Mouse (Mus musculus): ENCODE measurements around the gene Cerk.
"Not testable (repeated sequence)": the region's sequence is repeated elsewhere in the genome, so short reads cannot be mapped to it uniquely, and the experiment has no call there.

The Cerk gene

DNA sequence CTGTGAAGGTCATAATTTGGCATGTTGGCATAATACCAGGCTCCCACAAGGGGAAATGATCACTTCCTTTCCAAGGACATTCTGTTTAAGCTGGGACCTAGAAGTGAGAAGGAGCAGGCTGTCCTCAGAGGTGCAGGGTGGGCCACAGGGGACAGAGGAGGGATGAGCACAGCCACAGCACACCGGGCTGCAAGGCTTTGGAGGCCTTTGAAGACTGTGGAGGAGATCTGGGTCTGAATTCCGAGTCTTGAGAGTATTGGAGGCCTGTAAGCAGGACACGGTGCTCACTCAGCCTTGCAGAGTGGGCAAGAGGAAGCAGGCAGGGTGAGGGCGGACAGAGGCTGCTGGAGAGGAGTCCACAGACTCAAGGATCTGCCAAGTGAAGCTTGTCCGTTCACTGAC is 34.3 kb upstream of the Cerk start:
- Histone ChIP-seq H3K27me3 (ENCODE audit: control insufficient read depth, insufficient read depth, low read length, poor library complexity, severe bottlenecking) (no peaks in the 10 kb centered on the region), H3K36me3 (ENCODE audit: control insufficient read depth, insufficient read depth, low read length, poor library complexity, severe bottlenecking) (no peaks in the 10 kb centered on the region)
- DNase-seq (ENCODE audit: low read depth, low spot score), result no peak

DNA sequence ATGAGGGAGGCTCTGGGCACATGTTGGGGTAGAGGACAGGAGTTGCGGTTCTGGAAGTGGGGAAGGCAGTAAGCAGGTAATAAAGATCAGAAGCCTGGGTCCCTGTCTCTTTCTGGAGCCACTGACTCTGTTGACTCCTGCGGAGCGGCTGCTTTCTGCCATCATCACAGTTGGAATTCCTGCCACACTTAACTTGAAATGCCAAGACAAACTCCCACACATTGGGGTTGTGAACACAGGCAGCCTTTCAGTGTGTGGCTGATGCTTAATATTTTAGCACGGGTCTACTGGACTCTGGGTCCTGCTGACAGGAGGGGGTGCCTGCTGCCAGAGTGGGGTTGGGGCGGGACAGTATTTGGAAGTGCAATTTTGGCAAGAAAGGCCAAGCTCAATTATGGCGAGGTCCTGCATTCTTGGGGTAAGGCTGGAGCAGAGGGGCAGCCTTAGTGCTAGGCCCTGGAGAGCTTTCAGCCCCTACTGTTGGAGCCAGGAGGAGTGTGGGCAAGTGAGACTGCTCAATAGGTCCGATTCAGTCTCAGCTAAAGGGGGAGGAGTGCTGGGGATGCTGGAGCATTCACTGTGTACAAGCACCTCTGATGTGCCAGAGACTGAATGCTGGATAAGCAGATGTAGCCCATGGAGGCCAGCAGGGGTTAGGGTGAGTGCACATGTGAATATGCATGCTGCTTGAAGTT is 33.7 kb upstream of the Cerk start:
- Histone ChIP-seq H3K27me3 (ENCODE audit: control insufficient read depth, insufficient read depth, low read length, poor library complexity, severe bottlenecking) (no peaks in the 10 kb centered on the region), H3K36me3 (ENCODE audit: control insufficient read depth, insufficient read depth, low read length, poor library complexity, severe bottlenecking) (no peaks in the 10 kb centered on the region)
- no peak for DNase-seq (ENCODE audit: low read depth, low spot score)

DNA sequence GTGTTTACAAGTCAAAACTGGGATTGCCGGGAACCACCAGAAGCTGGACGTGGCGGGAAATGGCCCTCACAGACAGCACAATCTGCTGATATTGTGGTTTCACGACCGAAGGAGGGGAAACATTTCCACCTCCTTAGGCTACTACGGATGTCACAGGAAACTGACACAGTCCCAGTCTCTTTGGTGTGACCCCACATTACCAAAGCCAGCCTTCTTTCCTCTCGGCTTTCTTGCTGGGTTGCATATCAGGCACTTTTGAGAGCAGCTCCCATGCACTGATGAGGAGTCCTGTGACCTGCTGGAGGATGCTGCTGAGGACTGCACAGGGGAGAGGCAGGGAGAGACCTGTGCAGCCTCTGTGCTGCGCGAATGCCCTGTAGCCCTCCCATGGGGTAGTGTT is 30.7 kb upstream of the Cerk start:
- not testable (repeated sequence) for DNase-seq (ENCODE audit: low read depth, low spot score); H3K36me3 ChIP-seq (ENCODE audit: control insufficient read depth, insufficient read depth, low read length, poor library complexity, severe bottlenecking); H3K27me3 ChIP-seq (ENCODE audit: control insufficient read depth, insufficient read depth, low read length, poor library complexity, severe bottlenecking)

DNA sequence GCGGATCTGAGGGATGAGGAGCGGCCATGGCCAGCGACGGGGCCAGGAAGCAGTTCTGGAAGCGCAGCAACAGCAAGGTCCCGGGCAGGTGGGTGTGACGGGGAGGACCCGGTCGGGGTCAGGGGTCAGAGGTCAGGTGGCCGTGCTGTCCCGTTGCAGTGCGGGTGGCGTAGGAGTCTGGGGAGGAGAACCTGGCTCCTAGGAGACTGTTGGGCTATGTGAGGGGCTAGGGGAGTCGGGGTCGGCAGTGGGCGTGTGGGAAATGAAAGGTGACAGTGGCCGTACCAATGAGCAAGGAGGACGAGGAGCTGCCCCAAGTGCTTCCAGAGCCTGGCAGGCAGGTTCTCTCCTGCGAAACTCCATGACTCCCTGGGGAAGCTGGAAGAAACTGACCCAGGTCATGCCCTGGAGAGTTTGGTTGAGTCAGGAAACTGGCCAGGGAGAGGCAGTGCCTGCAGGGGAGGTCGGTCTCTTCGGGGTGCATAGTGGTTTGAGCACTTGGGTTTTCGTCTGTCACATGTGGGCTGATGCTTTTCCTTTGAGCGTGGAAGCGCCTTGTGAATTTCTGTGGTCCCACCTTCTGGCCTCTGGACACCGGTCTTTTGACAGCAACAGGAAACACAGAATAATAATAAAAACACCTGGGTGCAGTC is 28.7 kb upstream of the Cerk start:
- H3K36me3 ChIP-seq (ENCODE audit: control insufficient read depth, insufficient read depth, low read length, poor library complexity, severe bottlenecking), result no peaks in the 10 kb centered on the region
- DNase-seq (ENCODE audit: low read depth, low spot score), result no peak
- H3K27me3 ChIP-seq (ENCODE audit: control insufficient read depth, insufficient read depth, low read length, poor library complexity, severe bottlenecking), result no peaks in the 10 kb centered on the region

DNA sequence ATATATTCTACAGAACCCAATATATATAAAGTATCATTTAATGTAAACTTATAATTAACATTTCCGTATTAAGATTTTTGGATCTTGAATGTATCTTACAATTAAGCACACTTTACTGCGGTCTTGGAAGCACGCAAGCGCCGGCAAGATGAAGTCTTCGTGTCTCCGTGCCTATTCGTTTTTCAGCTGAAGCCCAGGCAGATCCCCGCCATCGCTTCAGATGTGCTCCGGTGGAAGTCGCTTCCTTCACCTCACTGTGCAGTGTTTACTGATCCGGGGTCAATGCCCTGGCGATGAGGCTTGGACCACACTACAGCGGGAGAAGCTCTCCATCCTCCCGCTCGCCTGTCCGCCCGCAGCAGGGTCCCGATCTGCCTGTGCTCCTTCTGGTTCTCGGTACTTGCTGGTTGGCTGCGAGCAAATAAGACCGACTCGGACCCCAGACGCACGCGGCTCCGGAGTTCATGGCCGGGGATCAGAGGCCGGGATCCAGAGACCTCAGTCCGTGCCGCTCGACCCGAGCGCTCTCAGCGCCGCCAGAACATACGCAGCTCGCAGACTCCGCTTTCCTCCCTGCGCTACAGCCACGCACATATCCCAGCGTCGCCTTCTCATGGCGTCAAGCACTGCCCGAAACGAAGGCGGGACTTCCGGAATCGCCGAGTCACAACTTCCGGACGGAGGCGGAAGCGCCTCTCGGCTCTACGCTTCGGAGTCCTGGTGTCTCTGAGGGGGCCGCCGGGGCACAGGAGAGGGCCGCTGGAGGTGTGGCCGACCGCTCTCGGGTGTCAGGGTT is 28.0 kb upstream of the Cerk start, which contains the start of gene Tbc1d22a:
Tbc1d22a (plus strand) TSS at position 707 of the 796 bp plus-strand sequence.
- peak; percentile 94 for DNase-seq (ENCODE audit: low read depth, low spot score)
- no peaks in the 10 kb centered on the region for H3K36me3 ChIP-seq (ENCODE audit: control insufficient read depth, insufficient read depth, low read length, poor library complexity, severe bottlenecking)
- H3K27me3 ChIP-seq (ENCODE audit: control insufficient read depth, insufficient read depth, low read length, poor library complexity, severe bottlenecking), result no peaks in the 10 kb centered on the region

DNA sequence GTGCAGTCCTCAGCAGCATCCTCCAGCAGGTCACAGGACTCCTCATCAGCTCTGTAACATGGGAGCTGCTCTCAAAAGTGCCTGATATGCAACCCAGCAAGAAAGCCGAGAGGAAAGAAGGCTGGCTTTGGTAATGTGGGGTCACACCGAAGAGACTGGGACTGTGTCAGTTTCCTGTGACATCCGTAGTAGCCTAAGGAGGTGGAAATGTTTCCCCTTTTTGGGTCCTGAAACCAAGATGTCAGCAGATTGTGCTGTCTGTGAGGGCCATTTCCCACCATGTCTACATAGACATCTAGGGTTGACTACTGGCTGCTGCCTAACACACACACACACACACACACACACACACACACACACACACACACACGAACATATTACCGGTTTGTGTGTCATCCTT is 26.3 kb upstream of the Cerk start:
- DNase-seq (ENCODE audit: low read depth, low spot score); H3K36me3 ChIP-seq (ENCODE audit: control insufficient read depth, insufficient read depth, low read length, poor library complexity, severe bottlenecking): not testable (repeated sequence)

DNA sequence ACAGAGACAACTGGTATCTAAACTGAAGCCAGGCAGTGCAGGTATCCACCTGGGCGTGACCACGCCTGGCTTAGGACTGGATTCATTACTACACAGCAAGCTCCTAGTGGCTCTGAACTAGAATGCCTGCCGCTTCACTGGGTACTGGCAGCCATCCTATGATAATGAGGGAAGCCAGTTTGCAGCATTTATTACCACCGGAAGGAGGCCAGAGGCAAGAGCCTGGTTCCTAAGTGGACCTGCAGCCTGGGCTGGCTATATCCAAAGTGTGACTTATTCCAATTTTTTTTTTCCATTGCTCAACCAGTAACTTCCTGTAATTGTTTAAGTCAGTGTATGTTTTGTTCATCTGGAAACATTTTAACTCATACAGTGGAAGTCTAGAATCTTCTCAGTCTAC is 20.4 kb upstream of the Cerk start:
- H3K36me3 ChIP-seq (ENCODE audit: control insufficient read depth, insufficient read depth, low read length, poor library complexity, severe bottlenecking), result no peaks in the 10 kb centered on the region
- no peak for DNase-seq (ENCODE audit: low read depth, low spot score)
- no peaks in the 10 kb centered on the region for H3K27me3 ChIP-seq (ENCODE audit: control insufficient read depth, insufficient read depth, low read length, poor library complexity, severe bottlenecking)

More for the DNA sequence above, 26.3 kb upstream of the Cerk start:
- not testable (repeated sequence) for H3K27me3 ChIP-seq (ENCODE audit: control insufficient read depth, insufficient read depth, low read length, poor library complexity, severe bottlenecking)

DNA sequence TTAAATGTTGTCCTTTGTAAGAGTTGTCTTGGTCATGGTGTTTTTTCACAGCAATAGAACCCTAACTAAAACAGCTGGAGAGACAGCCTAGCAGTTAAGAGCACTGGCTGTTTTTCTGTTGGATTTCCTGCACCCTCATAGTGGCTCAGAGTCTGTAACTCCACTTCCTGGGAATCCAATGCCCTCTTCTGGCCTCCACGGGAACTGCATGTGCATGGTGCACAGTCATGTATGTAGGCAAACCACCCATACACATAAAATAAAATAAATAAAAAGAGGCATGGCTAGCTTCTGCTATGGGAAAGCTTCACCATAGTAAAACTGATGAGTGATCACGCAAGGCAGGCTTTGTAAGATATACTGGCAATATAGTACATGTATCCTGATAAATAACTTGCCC is 19.4 kb upstream of the Cerk start:
- Histone ChIP-seq H3K36me3 (ENCODE audit: control insufficient read depth, insufficient read depth, low read length, poor library complexity, severe bottlenecking) (no peaks in the 10 kb centered on the region), H3K27me3 (ENCODE audit: control insufficient read depth, insufficient read depth, low read length, poor library complexity, severe bottlenecking) (no peaks in the 10 kb centered on the region)
- peak; percentile 88 for DNase-seq (ENCODE audit: low read depth, low spot score)

DNA sequence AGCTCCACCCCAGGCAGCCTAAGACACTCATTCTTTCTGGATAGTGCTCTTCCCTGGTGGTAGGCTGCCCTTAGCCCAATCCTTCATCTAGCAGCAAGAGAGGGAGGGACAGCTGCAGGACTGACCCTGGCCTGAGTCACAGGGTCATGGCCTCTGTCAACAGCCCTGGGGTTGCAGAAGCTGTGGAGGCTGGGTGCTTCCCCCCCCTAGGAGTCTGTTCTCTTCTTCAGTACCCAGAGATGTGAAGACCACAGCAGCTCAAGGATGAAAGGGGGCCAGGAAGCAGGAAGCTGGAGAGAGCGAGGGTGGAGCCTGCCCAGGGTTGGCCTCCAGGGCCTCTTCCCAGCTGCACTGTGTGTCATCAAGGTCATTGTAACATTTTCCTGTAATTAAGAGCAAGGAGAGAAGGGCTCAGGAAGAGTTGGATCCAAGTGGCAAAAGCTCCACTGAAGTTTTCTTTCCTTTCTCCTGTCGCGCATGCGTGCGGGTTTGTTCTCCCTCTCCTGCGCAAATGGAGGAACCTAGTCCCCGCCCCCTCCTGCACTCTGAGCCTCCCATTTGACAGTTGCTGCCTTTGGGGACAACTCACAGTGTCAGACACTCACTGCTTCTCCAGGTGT is 18.1 kb upstream of the Cerk start:
- no peaks in the 10 kb centered on the region for H3K27me3 ChIP-seq (ENCODE audit: control insufficient read depth, insufficient read depth, low read length, poor library complexity, severe bottlenecking)
- H3K36me3 ChIP-seq (ENCODE audit: control insufficient read depth, insufficient read depth, low read length, poor library complexity, severe bottlenecking), result no peaks in the 10 kb centered on the region
- DNase-seq (ENCODE audit: low read depth, low spot score), result no peak

DNA sequence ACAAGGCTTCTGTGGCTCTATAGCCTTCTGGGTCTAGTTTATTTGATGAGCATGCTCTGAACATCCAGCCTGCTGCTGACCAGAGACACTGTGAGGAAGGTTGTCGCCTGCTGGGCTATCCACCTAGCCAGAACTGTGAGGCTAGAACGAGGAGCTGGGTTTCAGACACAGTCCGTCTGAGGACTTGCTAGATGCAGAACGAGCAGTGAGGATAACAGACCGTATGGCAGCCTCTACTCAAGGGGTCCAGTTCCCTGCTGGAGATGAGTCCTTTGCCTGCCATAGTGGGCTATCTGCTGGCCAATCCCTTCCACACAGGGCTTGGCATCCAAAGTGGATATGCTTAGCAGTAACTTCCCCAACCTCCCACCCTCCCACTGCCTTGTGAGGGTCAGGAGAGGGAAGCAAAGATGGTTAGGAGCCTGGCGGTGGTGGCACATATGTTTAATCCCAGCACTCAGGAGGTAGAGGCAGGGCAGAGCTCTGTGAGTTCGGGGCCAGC is 17.4 kb upstream of the Cerk start:
- no peaks in the 10 kb centered on the region for H3K36me3 ChIP-seq (ENCODE audit: control insufficient read depth, insufficient read depth, low read length, poor library complexity, severe bottlenecking)
- H3K27me3 ChIP-seq (ENCODE audit: control insufficient read depth, insufficient read depth, low read length, poor library complexity, severe bottlenecking), result no peaks in the 10 kb centered on the region
- DNase-seq (ENCODE audit: low read depth, low spot score), result no peak

DNA sequence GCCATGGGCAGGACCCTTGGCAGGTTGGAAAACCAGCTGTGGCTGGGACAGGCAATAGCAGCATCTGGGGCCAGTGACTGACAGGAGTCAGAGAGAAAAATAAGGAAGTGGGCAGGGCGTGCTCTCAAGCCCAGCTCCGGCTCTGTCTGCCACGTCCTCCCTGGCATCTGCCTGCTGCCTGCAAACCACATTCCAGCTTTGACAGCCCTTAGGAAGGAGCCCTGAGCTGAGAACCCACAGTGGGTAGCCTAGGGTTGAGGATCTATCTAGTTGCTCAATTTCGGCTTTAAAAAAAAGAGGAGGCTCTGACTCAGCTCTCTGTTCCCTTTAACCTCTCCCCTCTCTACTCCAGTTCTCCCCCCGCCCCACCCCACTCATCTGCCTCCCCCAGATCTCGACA is 16.7 kb upstream of the Cerk start:
- Histone ChIP-seq H3K36me3 (ENCODE audit: control insufficient read depth, insufficient read depth, low read length, poor library complexity, severe bottlenecking) (no peaks in the 10 kb centered on the region), H3K27me3 (ENCODE audit: control insufficient read depth, insufficient read depth, low read length, poor library complexity, severe bottlenecking) (no peaks in the 10 kb centered on the region)
- peak; percentile 71 for DNase-seq (ENCODE audit: low read depth, low spot score)

DNA sequence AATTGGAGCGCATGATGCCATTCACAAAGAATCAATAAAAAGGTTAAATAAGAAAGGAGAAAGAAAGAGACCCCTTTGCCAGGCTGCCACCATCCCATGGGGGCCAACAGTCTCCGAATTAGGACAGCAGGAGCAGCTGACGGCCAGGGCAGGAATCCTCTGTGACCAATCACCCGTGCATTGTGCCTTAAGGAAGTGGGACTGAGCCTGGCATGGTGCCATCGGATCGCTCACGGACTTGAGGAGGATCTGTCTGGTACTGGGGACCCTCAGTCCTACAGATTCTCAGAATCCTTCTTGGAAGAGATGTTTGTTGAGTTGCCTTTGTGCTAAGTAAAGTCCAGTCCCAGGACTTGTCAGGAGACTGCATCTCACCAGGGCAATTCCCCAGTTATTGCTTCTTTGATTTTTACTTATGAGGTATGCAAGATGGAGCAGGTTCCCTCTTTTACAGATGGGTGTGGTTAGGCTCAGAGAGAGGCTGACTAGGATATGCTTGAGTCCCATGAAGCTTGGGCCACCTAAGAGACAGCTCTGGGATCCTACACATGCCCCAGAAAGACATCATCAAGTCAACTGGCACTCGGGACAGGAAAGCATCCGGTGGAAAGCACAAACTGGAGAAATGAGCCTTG is 15.9 kb upstream of the Cerk start:
- Histone ChIP-seq H3K27me3 (ENCODE audit: control insufficient read depth, insufficient read depth, low read length, poor library complexity, severe bottlenecking) (no peaks in the 10 kb centered on the region), H3K36me3 (ENCODE audit: control insufficient read depth, insufficient read depth, low read length, poor library complexity, severe bottlenecking) (no peaks in the 10 kb centered on the region)
- no peak for DNase-seq (ENCODE audit: low read depth, low spot score)

DNA sequence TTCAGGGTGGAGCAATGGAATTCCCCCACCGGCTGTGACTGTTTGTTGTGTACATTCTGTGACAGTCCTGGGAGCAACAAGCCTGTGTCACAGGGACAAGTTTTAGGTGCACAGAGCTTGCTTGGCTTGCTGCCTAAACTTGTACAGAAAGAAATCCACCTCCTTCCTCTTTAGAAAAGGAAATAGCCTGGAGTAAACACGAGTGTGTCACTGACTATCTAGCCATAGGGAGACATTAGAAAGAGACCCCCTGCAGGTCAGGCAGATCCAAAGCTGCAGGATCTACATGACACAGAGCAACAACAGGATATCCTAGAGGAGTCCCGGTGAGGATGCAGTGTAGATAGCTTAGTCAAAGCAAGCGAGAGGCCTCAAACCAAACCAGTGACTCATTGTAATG is 15.2 kb upstream of the Cerk start:
- Histone ChIP-seq H3K27me3 (ENCODE audit: control insufficient read depth, insufficient read depth, low read length, poor library complexity, severe bottlenecking) (no peaks in the 10 kb centered on the region), H3K36me3 (ENCODE audit: control insufficient read depth, insufficient read depth, low read length, poor library complexity, severe bottlenecking) (no peaks in the 10 kb centered on the region)
- DNase-seq (ENCODE audit: low read depth, low spot score), result no peak

DNA sequence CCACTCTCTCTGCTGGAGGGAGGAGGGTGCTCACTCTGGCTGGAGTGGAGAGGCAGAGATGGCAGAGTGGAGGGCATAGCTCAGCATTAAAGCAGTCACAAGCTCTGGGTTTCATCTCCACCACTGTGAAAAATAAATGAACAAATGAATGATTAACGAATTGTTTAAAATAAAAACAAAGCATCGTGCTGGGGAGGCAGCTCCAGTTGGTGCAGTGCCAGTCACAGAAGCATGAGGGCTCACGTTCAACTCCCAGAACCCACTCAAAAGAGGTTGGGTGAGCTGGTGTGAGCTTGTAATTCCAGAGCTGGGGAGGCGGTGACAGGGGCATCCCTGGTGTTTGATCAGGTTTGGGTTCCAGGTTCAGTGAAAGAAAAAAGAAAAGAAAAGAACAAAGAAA is 14.2 kb upstream of the Cerk start:
- H3K36me3 ChIP-seq (ENCODE audit: control insufficient read depth, insufficient read depth, low read length, poor library complexity, severe bottlenecking), result no peaks in the 10 kb centered on the region
- DNase-seq (ENCODE audit: low read depth, low spot score), result no peak
- H3K27me3 ChIP-seq (ENCODE audit: control insufficient read depth, insufficient read depth, low read length, poor library complexity, severe bottlenecking), result no peaks in the 10 kb centered on the region
